In genomic region chr1:189215131-189215530, GRCm38 (mm10) we compare ENCODE assay signal across 34 mouse cellular contexts.
DNase-seq lines count a peak whose midpoint lies in the region; ATAC-seq and TF ChIP-seq lines count a peak whose summit lies in the region.
"Had no signal": no experiment of that assay in that cellular context is flagged by ENCODE, and none has a peak within 500 bp of the region (broad histone marks: within the 10 kb centered on the region; RNA-seq: fewer than 3 reads in every experiment).

No protein-coding gene starts in this region.

- H3K4me2 ChIP-seq in heart, embryonic 12.5 days = no peak overlapping the region
- H3K4me2 ChIP-seq in hindbrain, embryonic 16.5 days (ENCODE audit: low read length) = no peak overlapping the region
- H3K4me2 ChIP-seq: embryonic facial prominence, embryonic 13.5 days; forebrain, embryonic 13.5 days; hindbrain, embryonic 14.5 days; limb, embryonic 15.5 days; liver, embryonic 13.5 days; midbrain, embryonic 13.5 days; neural tube, embryonic 15.5 days had no signal

- H3K9me3 ChIP-seq in heart, embryonic 12.5 days (replicated peaks) = 0 out of 2 replicates have a peak, but pooled peaks cover 5% of the 10 kb centered on the region
- no peaks in the 10 kb centered on the region for H3K9me3 ChIP-seq in heart, embryonic 10.5 days
- H3K9me3 ChIP-seq in hindbrain, embryonic 16.5 days (ENCODE audit: control insufficient read depth, low read length) = peaks cover 4% of the 10 kb centered on the region; the same call in 1 of the 2 replicates
- H3K9me3 ChIP-seq: embryonic facial prominence, embryonic 13.5 days; forebrain, embryonic 13.5 days; limb, embryonic 10.5 days; limb, embryonic 15.5 days; liver, embryonic 13.5 days; midbrain, embryonic 13.5 days; neural tube, embryonic 15.5 days had no signal

- 0 out of 2 replicates have a peak overlapping the region, but pooled peaks have one; percentile 6 for H3K27ac ChIP-seq in heart, embryonic 12.5 days (ENCODE audit: poor library complexity, severe bottlenecking)
- no peak overlapping the region for H3K27ac ChIP-seq in heart, embryonic 10.5 days
- no peak overlapping the region for H3K27ac ChIP-seq in gastrocnemius, adult 2 months
- no peak overlapping the region for H3K27ac ChIP-seq in hindbrain, embryonic 16.5 days (ENCODE audit: low read depth, low read length)
- H3K27ac ChIP-seq: embryonic facial prominence, embryonic 13.5 days; forebrain, embryonic 13.5 days; hindbrain, embryonic 14.5 days; limb, embryonic 10.5 days; limb, embryonic 15.5 days; liver, embryonic 13.5 days; midbrain, embryonic 13.5 days; neural tube, embryonic 15.5 days; stomach, postnatal 0 days had no signal

- peaks cover 12% of the 10 kb centered on the region; the same call in 1 of the 2 replicates for H3K4me1 ChIP-seq in heart, embryonic 12.5 days (replicated peaks)
- peaks cover 5% of the 10 kb centered on the region for H3K4me1 ChIP-seq in heart, embryonic 10.5 days
- no peaks in the 10 kb centered on the region for H3K4me1 ChIP-seq in hindbrain, embryonic 16.5 days (ENCODE audit: control insufficient read depth, insufficient read depth, low read depth, low read length)
- H3K4me1 ChIP-seq: embryonic facial prominence, embryonic 13.5 days; limb, embryonic 10.5 days; liver, embryonic 13.5 days; megakaryocyte, embryonic 14.5 days; neural tube, embryonic 15.5 days had no signal

- no peaks in the 10 kb centered on the region for H3K79me2 ChIP-seq in C2C12 (ENCODE audit: control insufficient read depth, insufficient read depth)

- no peaks in the 10 kb centered on the region for H3K27me3 ChIP-seq in heart, embryonic 12.5 days (replicated peaks)
- no peaks in the 10 kb centered on the region for H3K27me3 ChIP-seq in heart, embryonic 10.5 days (ENCODE audit: insufficient read depth, poor library complexity, severe bottlenecking)
- no peaks in the 10 kb centered on the region for H3K27me3 ChIP-seq in C2C12 (ENCODE audit: control insufficient read depth, insufficient read depth, insufficient read length)
- H3K27me3 ChIP-seq in hindbrain, embryonic 16.5 days (replicated peaks; ENCODE audit: control insufficient read depth, insufficient read depth, low read length) = no peaks in the 10 kb centered on the region
- H3K27me3 ChIP-seq: embryonic facial prominence, embryonic 13.5 days; forebrain, embryonic 13.5 days; limb, embryonic 15.5 days; liver, embryonic 13.5 days; megakaryocyte, embryonic 14.5 days; midbrain, embryonic 13.5 days; neural tube, embryonic 15.5 days had no signal

- no peak for DNase-seq in heart, embryonic 10.5 days (ENCODE audit: low spot score)
- DNase-seq in 3134 (ENCODE audit: extremely low read depth, insufficient read length, low spot score) = peak; percentile 64
- peak; percentile 4 for DNase-seq in adipocyte (ENCODE audit: low spot score)
- DNase-seq in gastrocnemius, adult 2 months = no peak
- no peak for DNase-seq in spleen, postnatal 10 days (ENCODE audit: low spot score in 2 of 2)
- DNase-seq: adrenal gland, adult 8-10 months; cerebellum, adult 11 months; cerebellum, adult 9-10 months; cerebellum, postnatal 36 days; gastrocnemius, postnatal 36 days; kidney, adult 11 months; kidney, postnatal 14 days; liver, embryonic 13.5 days; lung, adult 18-20 months; lung, postnatal 4 days; retina, postnatal 1 day; right cerebral cortex, postnatal 14 days; spleen, adult 18-20 months; thymus, postnatal 4 days had no signal

- H3K79me3 ChIP-seq in C2C12 (ENCODE audit: low read depth) = no peaks in the 10 kb centered on the region

- TF ChIP-seq CTCF in C2C12 (IDR thresholded peaks at IDR 0.05; ENCODE audit: control insufficient read depth, insufficient read depth, insufficient read length) = no peak
- no peak for TF ChIP-seq CTCF in gastrocnemius, adult 2 months (IDR thresholded peaks at IDR 0.05)

- intact Hi-C loops in gastrocnemius, adult 2 months (cut with DNase I) = no loop called here

- 51% methylated on average over 9 of the region's 9 CpGs for WGBS in heart, embryonic 12.5 days
- WGBS in heart, embryonic 10.5 days = 57% methylated on average over 9 of the region's 9 CpGs
- WGBS in hindbrain, embryonic 16.5 days = 69% methylated on average over 9 of the region's 9 CpGs

- 0 out of 2 replicates have a peak, but pooled peaks have one; percentile 22 for ATAC-seq in heart, embryonic 12.5 days (ENCODE audit: insufficient number of reproducible peaks, low FRiP score)
- ATAC-seq in hindbrain, embryonic 16.5 days = no peak
- ATAC-seq: activated CD4-positive, CD25-positive, alpha-beta regulatory T cell, adult 4 months; forebrain, embryonic 13.5 days; inflammation-experienced regulatory T-cells, adult 6 months; lung, postnatal 0 days; midbrain, embryonic 13.5 days had no signal

- H3K36me3 ChIP-seq in heart, embryonic 12.5 days = no peaks in the 10 kb centered on the region
- no peaks in the 10 kb centered on the region for H3K36me3 ChIP-seq in heart, embryonic 10.5 days
- no peaks in the 10 kb centered on the region for H3K36me3 ChIP-seq in C2C12 (ENCODE audit: control insufficient read depth, insufficient read depth)
- H3K36me3 ChIP-seq in hindbrain, embryonic 16.5 days (ENCODE audit: control insufficient read depth, insufficient read depth, low read length) = peaks cover 3% of the 10 kb centered on the region
- H3K36me3 ChIP-seq: limb, embryonic 10.5 days; limb, embryonic 15.5 days; liver, embryonic 13.5 days; neural tube, embryonic 15.5 days had no signal

- H3ac ChIP-seq in C2C12 (ENCODE audit: control insufficient read depth, insufficient read length, low read depth) = peak overlapping the region; percentile 50

- no peak overlapping the region for H3K4me3 ChIP-seq in heart, embryonic 12.5 days
- H3K4me3 ChIP-seq in heart, embryonic 10.5 days = no peak overlapping the region
- peak overlapping the region; percentile 26 for H3K4me3 ChIP-seq in C2C12 (ENCODE audit: insufficient read depth, poor library complexity, severe bottlenecking)
- no peak overlapping the region for H3K4me3 ChIP-seq in gastrocnemius, adult 2 months
- no peak overlapping the region for H3K4me3 ChIP-seq in hindbrain, embryonic 16.5 days (ENCODE audit: low read length)
- H3K4me3 ChIP-seq: embryonic facial prominence, embryonic 13.5 days; forebrain, embryonic 13.5 days; limb, embryonic 10.5 days; limb, embryonic 15.5 days; liver, embryonic 13.5 days; megakaryocyte, embryonic 14.5 days; midbrain, embryonic 13.5 days; neural tube, embryonic 15.5 days had no signal

- H3K9ac ChIP-seq in heart, embryonic 12.5 days = no peak overlapping the region
- no peak overlapping the region for H3K9ac ChIP-seq in hindbrain, embryonic 16.5 days (ENCODE audit: low read depth, low read length)
- H3K9ac ChIP-seq: embryonic facial prominence, embryonic 13.5 days; forebrain, embryonic 13.5 days; hindbrain, embryonic 14.5 days; limb, embryonic 15.5 days; liver, embryonic 13.5 days; midbrain, embryonic 13.5 days; neural tube, embryonic 15.5 days had no signal

TF ChIP-seq in C2C12, 6 proteins besides CTCF, POLR2A, EP300 and RAD21:
- TF ChIP-seq FOSL1 (IDR thresholded peaks at IDR 0.05; ENCODE audit: insufficient read depth, low read length, poor library complexity, severe bottlenecking) = peak; percentile 53
- no peak for TF ChIP-seq MYOG (IDR thresholded peaks at IDR 0.05; ENCODE audit: control insufficient read depth, extremely low read depth, insufficient read length)
- TF ChIP-seq CEBPB (IDR thresholded peaks at IDR 0.05; ENCODE audit: low read depth) = peak; percentile 68
- peak; percentile 63 for TF ChIP-seq MYOD1 (IDR thresholded peaks at IDR 0.05; ENCODE audit: control insufficient read depth, insufficient read length, low read depth)
- peak; percentile 94 for TF ChIP-seq MAX (IDR thresholded peaks at IDR 0.05)
- no peak for TF ChIP-seq USF1 (IDR thresholded peaks at IDR 0.05; ENCODE audit: low read depth)

Comparison
In these comparisons a context has a peak if more than half of its experiments do, and no peak if none do; other contexts are left out.
1. DNase-seq: peak in 3134 (single experiment) and adipocyte (single experiment); none in heart, embryonic 10.5 days (single experiment), gastrocnemius, adult 2 months (single experiment) and spleen, postnatal 10 days (0 of 2).